Mouse (Mus musculus): ENCODE results near the gene Gm49380. TPM values are rescaled to one million over a fixed set of nuclear protein-coding genes. Genes with fewer than 3 reads are reported as not detected.
A peak's percentile ranks its signal among the peaks of the same experiment; 100 is the strongest.

The Gm49380 gene
- polyA plus RNA-seq, 1 experiment: 0.05 TPM

GRCm38 (mm10) chr9:44087761-44088455 lies 25.4 kb downstream of the Gm49380 start:
- no peak overlapping the region for H3ac ChIP-seq (ENCODE audit: control insufficient read depth, insufficient read length, low read depth)
- H3K27me3 ChIP-seq (ENCODE audit: control insufficient read depth, insufficient read depth, insufficient read length): no peaks in the 10 kb centered on the region
- H3K4me3 ChIP-seq (ENCODE audit: insufficient read depth, poor library complexity, severe bottlenecking): no peak overlapping the region

GRCm38 (mm10) chr9:44086960-44087359 lies 26.3 kb downstream of the Gm49380 start:
- Histone ChIP-seq H3K36me3 (ENCODE audit: control insufficient read depth, insufficient read depth) (no peaks in the 10 kb centered on the region), H3K27me3 (ENCODE audit: control insufficient read depth, insufficient read depth, insufficient read length) (no peaks in the 10 kb centered on the region), H3K4me3 (ENCODE audit: insufficient read depth, poor library complexity, severe bottlenecking) (no peak overlapping the region), H3K79me2 (ENCODE audit: control insufficient read depth, insufficient read depth) (no peaks in the 10 kb centered on the region), H3ac (ENCODE audit: control insufficient read depth, insufficient read length, low read depth) (no peak overlapping the region), H3K79me3 (ENCODE audit: low read depth) (no peaks in the 10 kb centered on the region)
- no peak for TF ChIP-seq USF1 (IDR thresholded peaks at IDR 0.05; ENCODE audit: low read depth)
- TF ChIP-seq FOSL1 (IDR thresholded peaks at IDR 0.05; ENCODE audit: insufficient read depth, low read length, poor library complexity, severe bottlenecking): no peak
- no peak for TF ChIP-seq MYOD1 (IDR thresholded peaks at IDR 0.05; ENCODE audit: control insufficient read depth, insufficient read length, low read depth)
- TF ChIP-seq CTCF (IDR thresholded peaks at IDR 0.05; ENCODE audit: control insufficient read depth, insufficient read depth, insufficient read length): no peak
- TF ChIP-seq MAX (IDR thresholded peaks at IDR 0.05): no peak

More at GRCm38 (mm10) chr9:44087761-44088455, 25.4 kb downstream of the Gm49380 start:
- Histone ChIP-seq H3K79me3 (ENCODE audit: low read depth) (no peaks in the 10 kb centered on the region), H3K36me3 (ENCODE audit: control insufficient read depth, insufficient read depth) (no peaks in the 10 kb centered on the region), H3K79me2 (ENCODE audit: control insufficient read depth, insufficient read depth) (no peaks in the 10 kb centered on the region)
- no peak for TF ChIP-seq USF1 (IDR thresholded peaks at IDR 0.05; ENCODE audit: low read depth)
- peak; percentile 59 for TF ChIP-seq MYOD1 (IDR thresholded peaks at IDR 0.05; ENCODE audit: control insufficient read depth, insufficient read length, low read depth)

GRCm38 (mm10) chr9:44085741-44086665 lies 27.3 kb downstream of the Gm49380 start:
- Histone ChIP-seq H3K79me3 (ENCODE audit: low read depth) (no peaks in the 10 kb centered on the region), H3K27me3 (ENCODE audit: control insufficient read depth, insufficient read depth, insufficient read length) (no peaks in the 10 kb centered on the region), H3ac (ENCODE audit: control insufficient read depth, insufficient read length, low read depth) (no peak overlapping the region), H3K4me3 (ENCODE audit: insufficient read depth, poor library complexity, severe bottlenecking) (no peak overlapping the region), H3K79me2 (ENCODE audit: control insufficient read depth, insufficient read depth) (no peaks in the 10 kb centered on the region), H3K36me3 (ENCODE audit: control insufficient read depth, insufficient read depth) (no peaks in the 10 kb centered on the region)
- TF ChIP-seq CEBPB (IDR thresholded peaks at IDR 0.05; ENCODE audit: low read depth) (no peak), MYOG (IDR thresholded peaks at IDR 0.05; ENCODE audit: control insufficient read depth, extremely low read depth, insufficient read length) (no peak), FOSL1 (IDR thresholded peaks at IDR 0.05; ENCODE audit: insufficient read depth, low read length, poor library complexity, severe bottlenecking) (no peak), MYOD1 (IDR thresholded peaks at IDR 0.05; ENCODE audit: control insufficient read depth, insufficient read length, low read depth) (no peak), CTCF (IDR thresholded peaks at IDR 0.05; ENCODE audit: control insufficient read depth, insufficient read depth, insufficient read length) (no peak), MAX (IDR thresholded peaks at IDR 0.05) (no peak), USF1 (IDR thresholded peaks at IDR 0.05; ENCODE audit: low read depth) (no peak)

GRCm38 (mm10) chr9:44085276-44085675 lies 28.0 kb downstream of the Gm49380 start:
- H3ac ChIP-seq (ENCODE audit: control insufficient read depth, insufficient read length, low read depth): peak overlapping the region; percentile 58
- no peaks in the 10 kb centered on the region for H3K79me3 ChIP-seq (ENCODE audit: low read depth)
- TF ChIP-seq MYOD1 (IDR thresholded peaks at IDR 0.05; ENCODE audit: control insufficient read depth, insufficient read length, low read depth): no peak
- TF ChIP-seq FOSL1 (IDR thresholded peaks at IDR 0.05; ENCODE audit: insufficient read depth, low read length, poor library complexity, severe bottlenecking): no peak
- TF ChIP-seq USF1 (IDR thresholded peaks at IDR 0.05; ENCODE audit: low read depth): no peak
- TF ChIP-seq MYOG (IDR thresholded peaks at IDR 0.05; ENCODE audit: control insufficient read depth, extremely low read depth, insufficient read length): no peak
- TF ChIP-seq CEBPB (IDR thresholded peaks at IDR 0.05; ENCODE audit: low read depth): no peak
- no peak for TF ChIP-seq MAX (IDR thresholded peaks at IDR 0.05)
- TF ChIP-seq CTCF (IDR thresholded peaks at IDR 0.05; ENCODE audit: control insufficient read depth, insufficient read depth, insufficient read length): no peak
- no peaks in the 10 kb centered on the region for H3K79me2 ChIP-seq (ENCODE audit: control insufficient read depth, insufficient read depth)
- H3K36me3 ChIP-seq (ENCODE audit: control insufficient read depth, insufficient read depth): no peaks in the 10 kb centered on the region
- no peaks in the 10 kb centered on the region for H3K27me3 ChIP-seq (ENCODE audit: control insufficient read depth, insufficient read depth, insufficient read length)
- H3K4me3 ChIP-seq (ENCODE audit: insufficient read depth, poor library complexity, severe bottlenecking): no peak overlapping the region

- H3K4me3 ChIP-seq (ENCODE audit: insufficient read depth, poor library complexity, severe bottlenecking): no peak overlapping the region
- TF ChIP-seq USF1 (IDR thresholded peaks at IDR 0.05; ENCODE audit: low read depth): no peak
- TF ChIP-seq MYOD1 (IDR thresholded peaks at IDR 0.05; ENCODE audit: control insufficient read depth, insufficient read length, low read depth): no peak
- no peak for TF ChIP-seq CEBPB (IDR thresholded peaks at IDR 0.05; ENCODE audit: low read depth)
- no peak for TF ChIP-seq FOSL1 (IDR thresholded peaks at IDR 0.05; ENCODE audit: insufficient read depth, low read length, poor library complexity, severe bottlenecking)
- TF ChIP-seq MYOG (IDR thresholded peaks at IDR 0.05; ENCODE audit: control insufficient read depth, extremely low read depth, insufficient read length): no peak
- no peak for TF ChIP-seq MAX (IDR thresholded peaks at IDR 0.05)
- TF ChIP-seq CTCF (IDR thresholded peaks at IDR 0.05; ENCODE audit: control insufficient read depth, insufficient read depth, insufficient read length): no peak
- H3K27me3 ChIP-seq (ENCODE audit: control insufficient read depth, insufficient read depth, insufficient read length): no peaks in the 10 kb centered on the region
- no peaks in the 10 kb centered on the region for H3K36me3 ChIP-seq (ENCODE audit: control insufficient read depth, insufficient read depth)
- no peaks in the 10 kb centered on the region for H3K79me3 ChIP-seq (ENCODE audit: low read depth)
- no peaks in the 10 kb centered on the region for H3K79me2 ChIP-seq (ENCODE audit: control insufficient read depth, insufficient read depth)
- peak overlapping the region; percentile 58 for H3ac ChIP-seq (ENCODE audit: control insufficient read depth, insufficient read length, low read depth)
These were observed 28.6 kb downstream of the Gm49380 start for GRCm38 (mm10) chr9:44084659-44085229.

All from C2C12 (cell line).